Mouse (Mus musculus) heart, adult 11 months (tissue): ENCODE measurements around the gene Olfr27.

ENCODE experiments used
- DNase-seq: peaks from one replicate; pipeline ENCODE4 v3.0.0; 2022

Gene Olfr27

GRCm38 (mm10) chr9:39127831-39128230 is at the start of gene Olfr27:
TSS of gene Olfr27 (plus strand) at chr9:39128131.
- no peak for DNase-seq

- DNase-seq = no peak
These were observed 49.1 kb upstream of the Olfr27 start, which contains the start of gene Olfr938 for GRCm38 (mm10) chr9:39078787-39079186. TSS of gene Olfr938 (minus strand) at chr9:39078887.

GRCm38 (mm10) chr9:39127326-39127725 is 605 bp upstream of the Olfr27 start:
- DNase-seq = peak; percentile 27

GRCm38 (mm10) chr9:39152401-39152800 is 24.5 kb downstream of the Olfr27 start:
- DNase-seq = peak; percentile 22

GRCm38 (mm10) chr9:39166004-39166403 is 38.1 kb downstream of the Olfr27 start, which contains the start of gene Olfr943:
TSS of gene Olfr943 (plus strand) at chr9:39166304.
- no peak for DNase-seq
